Mouse (Mus musculus) C2C12 (cell line): ENCODE data around the gene Shisa6. TPM values are rescaled to one million over a fixed set of nuclear protein-coding genes. Genes with fewer than 3 reads are reported as not detected.

Experiments used
- H3K27me3 ChIP-seq: one replicate; pipeline ENCODE4 v1.6.1; 2011; ENCODE audit not compliant: control insufficient read depth, insufficient read depth, insufficient read length
- H3K36me3 ChIP-seq: one replicate; pipeline ENCODE4 v1.6.1; 2011; ENCODE audit not compliant: control insufficient read depth, insufficient read depth
- H3K4me3 ChIP-seq: one replicate; pipeline ENCODE4 v1.5.1; 2011; ENCODE audit warnings: mild to moderate bottlenecking, control low read depth; ENCODE audit not compliant: poor library complexity, insufficient read depth, severe bottlenecking
- H3K79me2 ChIP-seq: one replicate; pipeline ENCODE4 v1.6.1; 2011; ENCODE audit not compliant: control insufficient read depth, insufficient read depth
- H3K79me3 ChIP-seq: one replicate; pipeline ENCODE4 v1.6.1; 2011; ENCODE audit warnings: low read depth, control low read depth
- H3ac ChIP-seq: one replicate; pipeline ENCODE3; 2011; ENCODE audit warnings: low read depth; ENCODE audit not compliant: control insufficient read depth, insufficient read length
- CEBPB ChIP-seq: IDR thresholded peaks from one replicate; pipeline ENCODE4 v1.6.1; 2011; ENCODE audit warnings: low read depth, mild to moderate bottlenecking, control low read depth, moderate library complexity
- CTCF ChIP-seq: IDR thresholded peaks from one replicate; pipeline ENCODE4 v1.5.1; 2011; ENCODE audit not compliant: control insufficient read depth, insufficient read depth, insufficient read length
- FOSL1 ChIP-seq: IDR thresholded peaks from one replicate; pipeline ENCODE4 v1.8.0; 2011; ENCODE audit warnings: mild to moderate bottlenecking, low read length; ENCODE audit not compliant: poor library complexity, insufficient read depth, severe bottlenecking
- MAX ChIP-seq: IDR thresholded peaks from one replicate; pipeline ENCODE4 v1.6.1; 2011; ENCODE audit warnings: mild to moderate bottlenecking, control low read depth
- MYOD1 ChIP-seq: IDR thresholded peaks from one replicate; pipeline ENCODE4 v1.6.1; 2011; ENCODE audit warnings: low read depth; ENCODE audit not compliant: control insufficient read depth, insufficient read length
- MYOG ChIP-seq: IDR thresholded peaks from one replicate; pipeline ENCODE4 v1.6.1; 2011; ENCODE audit not compliant: control insufficient read depth, insufficient read length; ENCODE audit errors: extremely low read depth
- USF1 ChIP-seq: IDR thresholded peaks from one replicate; pipeline ENCODE4 v1.6.1; 2011; ENCODE audit warnings: low read depth, mild to moderate bottlenecking, control low read depth, moderate library complexity
- polyA plus RNA-seq: library from polyadenylated mRNA; unstranded; fragments of >200 nt; fragmentation: generic; extraction: Trizol; gene quantifications from one replicate; pipeline ENCODE4 v1.2.1, GENCODE M21; 2012; ENCODE audit warnings: missing spikeins

Gene Shisa6
- polyA plus RNA-seq, 1 experiment = not detected

DNA sequence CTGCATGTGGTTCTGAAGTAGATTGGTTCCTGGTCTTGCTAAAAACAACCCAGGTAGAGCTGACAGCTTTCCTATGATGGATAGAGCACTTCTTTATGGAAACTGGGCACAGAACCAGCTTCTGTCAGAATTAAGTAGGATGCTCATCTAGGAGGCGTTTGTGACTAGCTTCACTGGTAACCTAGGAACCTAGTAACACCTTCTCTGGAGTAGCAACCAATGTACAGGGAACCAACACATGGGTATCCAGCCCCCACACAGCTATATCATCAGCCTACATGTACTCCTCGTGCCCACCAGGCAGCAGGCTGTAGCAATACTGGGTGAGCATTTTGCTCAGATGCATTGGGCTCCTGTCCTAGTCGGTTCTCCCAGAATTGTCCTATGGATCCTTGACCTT is 307.3 kb downstream of the Shisa6 start:
- Histone ChIP-seq H3K4me3 (no peak overlapping the region), H3K27me3 (no peaks in the 10 kb centered on the region), H3K36me3 (no peaks in the 10 kb centered on the region), H3ac (no peak overlapping the region), H3K79me2 (no peaks in the 10 kb centered on the region), H3K79me3 (no peaks in the 10 kb centered on the region)
- TF ChIP-seq CTCF = no peak
- TF ChIP-seq MAX = no peak
- TF ChIP-seq CEBPB = no peak
- no peak for TF ChIP-seq FOSL1
- no peak for TF ChIP-seq MYOG
- TF ChIP-seq MYOD1 = no peak
- no peak for TF ChIP-seq USF1

DNA sequence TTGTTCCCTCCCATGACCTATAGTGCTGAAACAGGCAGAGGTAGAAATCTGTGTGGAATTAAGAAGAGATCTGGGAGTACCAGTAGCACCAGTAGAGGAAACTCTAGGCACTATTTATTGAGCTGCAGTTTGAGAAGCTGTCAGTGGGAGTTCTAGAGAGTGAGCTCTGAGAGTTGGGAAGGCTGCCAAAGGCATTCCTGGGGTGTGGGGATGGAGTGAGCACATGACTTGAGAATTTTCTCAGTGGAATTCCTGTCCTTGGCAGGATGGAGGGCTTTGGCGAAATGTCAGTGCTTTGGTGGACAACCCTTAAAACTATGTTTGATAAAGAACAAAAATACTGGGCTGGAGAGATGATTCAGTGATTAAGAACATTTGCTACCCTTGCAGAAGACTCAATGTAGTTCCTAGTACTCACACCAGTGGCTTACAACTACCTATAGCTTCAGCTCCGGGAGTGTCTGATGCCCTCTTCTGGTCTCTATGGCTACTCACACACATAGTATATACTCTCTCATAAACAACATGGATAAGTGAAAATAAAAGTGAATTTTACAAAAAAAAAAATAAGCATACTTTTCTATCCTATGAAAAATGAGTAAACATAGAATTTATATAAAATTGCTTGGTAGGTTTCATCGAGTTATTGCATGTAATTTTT is 337.0 kb downstream of the Shisa6 start:
- no peak for TF ChIP-seq FOSL1
- TF ChIP-seq CEBPB = no peak
- no peak for TF ChIP-seq MYOG
- TF ChIP-seq MAX = no peak
- TF ChIP-seq MYOD1 = no peak
- no peak for TF ChIP-seq USF1
- TF ChIP-seq CTCF = no peak
- Histone ChIP-seq H3K36me3 (no peaks in the 10 kb centered on the region), H3K4me3 (no peak overlapping the region), H3K27me3 (no peaks in the 10 kb centered on the region), H3K79me2 (no peaks in the 10 kb centered on the region), H3K79me3 (no peaks in the 10 kb centered on the region), H3ac (no peak overlapping the region)

DNA sequence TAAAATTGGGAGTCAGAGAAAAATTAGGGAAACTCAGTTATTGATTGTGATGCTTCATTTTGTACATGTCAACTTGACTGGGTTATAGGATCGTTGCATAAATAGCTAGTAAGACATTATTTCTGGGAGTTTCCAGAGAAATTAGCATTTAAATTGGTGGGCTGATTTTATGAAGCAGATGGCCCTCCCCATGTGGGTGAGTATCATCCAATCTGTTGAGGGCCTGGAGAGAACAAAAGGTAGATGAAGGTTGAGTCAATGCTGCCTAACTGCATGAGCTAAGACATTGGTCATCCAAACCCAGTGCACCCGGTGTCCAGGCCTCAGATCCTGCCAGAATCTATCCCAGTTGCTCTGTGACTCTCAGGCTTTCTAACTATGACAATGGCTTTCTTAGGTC is 337.6 kb downstream of the Shisa6 start:
- Histone ChIP-seq H3K36me3 (no peaks in the 10 kb centered on the region), H3K79me3 (no peaks in the 10 kb centered on the region), H3ac (no peak overlapping the region), H3K27me3 (no peaks in the 10 kb centered on the region), H3K4me3 (no peak overlapping the region), H3K79me2 (no peaks in the 10 kb centered on the region)
- TF ChIP-seq CTCF (no peak), MAX (no peak), MYOG (no peak), CEBPB (no peak)

DNA sequence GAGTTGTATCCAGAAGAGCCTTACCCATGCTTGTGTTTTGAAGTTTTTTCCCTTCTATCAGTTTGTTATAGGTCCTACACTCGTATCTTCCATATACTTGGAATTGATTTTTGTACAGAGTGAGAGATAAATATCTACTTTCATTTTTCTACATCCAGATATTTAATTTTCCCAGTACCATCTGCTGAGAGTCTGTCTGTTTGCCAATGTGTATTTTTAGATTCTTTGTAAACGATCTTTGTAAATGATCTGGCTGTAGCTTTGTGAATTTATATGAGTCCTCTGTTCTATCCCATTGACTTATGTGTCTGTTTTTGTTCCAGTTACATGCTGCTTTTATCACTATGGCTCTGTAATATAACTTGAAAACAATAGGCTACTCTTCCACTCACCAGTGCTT is 348.0 kb downstream of the Shisa6 start:
- TF ChIP-seq CEBPB = no peak
- no peak for TF ChIP-seq FOSL1
- Histone ChIP-seq H3K36me3 (no peaks in the 10 kb centered on the region), H3K4me3 (no peak overlapping the region), H3K27me3 (no peaks in the 10 kb centered on the region), H3ac (no peak overlapping the region), H3K79me2 (no peaks in the 10 kb centered on the region), H3K79me3 (no peaks in the 10 kb centered on the region)

DNA sequence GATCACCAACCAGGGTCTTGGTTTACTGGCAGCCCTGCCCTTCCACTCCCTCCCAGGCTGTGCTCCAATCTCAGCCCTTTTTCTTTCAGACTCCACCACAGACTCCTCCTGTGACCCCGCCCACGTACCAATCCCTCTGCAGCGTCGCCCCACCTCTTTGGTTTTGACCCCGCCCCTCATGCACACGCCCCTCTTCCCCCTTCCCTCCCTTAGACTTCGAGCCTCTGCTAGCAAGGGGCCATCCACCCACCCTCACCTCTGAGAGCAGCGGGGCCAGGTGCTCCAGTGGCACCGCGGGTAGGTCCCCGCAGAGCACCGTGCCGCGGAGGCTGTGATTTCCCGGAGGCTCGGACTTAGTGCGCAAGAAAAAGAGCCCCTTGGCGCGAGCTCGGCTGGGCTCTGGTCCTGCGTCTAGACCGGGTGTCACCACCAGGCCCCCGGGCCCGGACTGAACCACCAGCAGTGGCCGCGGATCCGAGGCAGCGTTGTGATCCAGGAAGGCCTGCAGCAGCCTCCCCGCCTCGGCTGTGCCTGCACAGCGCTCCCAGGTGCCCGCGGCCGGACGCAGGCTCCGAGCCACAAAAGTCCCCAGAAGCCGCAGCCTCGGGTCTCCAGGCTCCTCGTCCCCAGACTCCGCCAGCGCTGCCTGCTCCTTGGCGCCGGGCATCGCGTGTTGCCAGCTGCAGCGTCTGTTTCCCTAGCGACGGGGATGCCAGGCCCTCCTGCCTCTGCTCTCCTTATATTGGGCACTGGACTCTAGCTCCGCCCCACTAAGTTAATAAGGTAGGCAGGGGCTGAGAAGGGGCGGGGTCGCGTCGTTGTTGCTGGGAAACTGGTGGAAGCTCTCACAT is 357.7 kb downstream of the Shisa6 start, which contains the start of gene Dnah9:
Gene Dnah9 (minus strand): TSS at position 751 of the 851 bp plus-strand sequence.
- no peak within 1 kb of the TSS for H3ac ChIP-seq
- no peaks in the 10 kb centered on the region for H3K79me3 ChIP-seq
- no peak within 1 kb of the TSS for H3K4me3 ChIP-seq
- no peaks in the 10 kb centered on the region for H3K79me2 ChIP-seq
- TF ChIP-seq FOSL1 (no peak), USF1 (no peak), MAX (no peak), MYOG (no peak), CTCF (no peak), MYOD1 (no peak), CEBPB (no peak)
- H3K36me3 ChIP-seq = no peaks in the 10 kb centered on the region
- H3K27me3 ChIP-seq = no peaks in the 10 kb centered on the region

DNA sequence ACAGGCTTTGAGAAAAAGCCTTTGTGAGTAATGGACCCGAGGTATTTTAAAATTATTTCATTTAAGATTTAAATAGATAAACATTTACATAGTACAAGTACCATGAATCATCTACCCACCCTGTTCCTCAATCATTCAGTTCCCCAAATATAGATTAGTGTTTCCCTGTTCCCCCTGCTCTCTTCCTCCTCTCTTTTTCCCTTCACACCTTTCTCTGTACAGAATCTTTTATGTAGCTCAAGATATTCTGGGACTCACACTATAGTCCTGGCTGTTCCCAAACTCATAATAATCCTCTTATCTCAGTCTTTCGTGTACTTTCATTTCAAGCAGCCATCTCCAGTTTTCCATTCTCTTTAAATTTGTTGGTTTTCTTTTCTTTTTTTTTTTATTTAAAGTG is 361.7 kb downstream of the Shisa6 start:
- H3K36me3 ChIP-seq = no peaks in the 10 kb centered on the region
- TF ChIP-seq MAX = no peak
- TF ChIP-seq CEBPB = no peak
- no peak for TF ChIP-seq MYOD1
- TF ChIP-seq MYOG = no peak
- TF ChIP-seq FOSL1 = no peak
- no peak for TF ChIP-seq CTCF
- no peak for TF ChIP-seq USF1
- no peak overlapping the region for H3ac ChIP-seq
- no peak overlapping the region for H3K4me3 ChIP-seq
- H3K27me3 ChIP-seq = no peaks in the 10 kb centered on the region
- no peaks in the 10 kb centered on the region for H3K79me2 ChIP-seq
- H3K79me3 ChIP-seq = no peaks in the 10 kb centered on the region
